Mouse (Mus musculus): ENCODE measurements around the gene Ahdc1. TPM values are rescaled to one million over a fixed set of nuclear protein-coding genes. Genes with fewer than 3 reads are reported as not detected.

The Ahdc1 gene
- total RNA-seq, 2 experiments from 2014 or later: 108 to 121 TPM

DNA sequence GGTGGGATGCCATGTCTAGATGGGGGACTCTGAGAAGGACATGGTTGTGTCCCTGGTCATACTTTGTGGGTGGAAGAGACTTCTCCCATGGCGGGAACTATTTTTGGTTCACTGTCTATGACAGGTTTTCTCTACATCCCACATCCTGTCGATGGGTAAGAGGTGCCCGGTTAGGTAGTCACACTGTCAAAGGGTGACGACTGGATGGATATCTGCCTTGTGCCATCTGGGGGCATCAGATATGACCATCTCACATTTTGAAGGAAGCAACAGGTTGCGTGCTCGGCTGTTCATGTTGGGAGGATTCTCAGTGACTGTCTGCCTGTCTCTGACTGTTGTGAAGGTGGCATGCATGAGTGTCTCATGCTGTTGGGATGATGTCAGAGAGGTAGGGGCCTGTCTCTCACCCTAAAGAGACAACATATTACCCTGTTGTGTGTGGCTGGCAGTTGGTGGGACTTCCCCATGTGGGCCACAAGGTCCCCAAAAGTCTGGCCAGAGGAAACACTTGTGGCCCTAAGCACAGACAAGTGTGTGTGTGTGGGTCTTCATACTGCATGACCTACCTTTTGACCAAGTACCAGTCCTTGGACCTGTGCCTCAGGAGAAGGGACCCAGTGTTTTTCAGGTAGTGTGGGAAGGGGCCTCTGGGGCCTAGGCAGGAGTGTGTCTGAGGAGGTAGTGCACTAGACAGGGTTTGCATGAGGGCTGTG, 39.9 kb downstream of the Ahdc1 start:
- DNase-seq (ENCODE audit: low spot score in 2 of 2): no peak

DNA sequence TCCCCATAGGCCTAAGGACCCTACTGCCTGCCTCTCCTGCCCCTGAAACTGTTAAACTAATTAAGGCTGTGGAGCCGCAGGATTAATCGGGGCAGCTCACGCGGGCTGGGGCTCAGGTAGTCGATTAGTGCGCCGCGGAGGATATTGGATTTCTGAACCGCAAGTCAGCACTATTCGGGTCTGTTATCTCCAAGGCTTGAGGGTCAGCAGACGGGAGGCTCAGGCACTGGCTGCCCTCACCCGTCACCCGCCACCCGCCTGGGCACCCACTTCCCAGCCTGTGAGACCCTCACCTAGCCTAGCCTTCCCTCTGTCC, 40.4 kb downstream of the Ahdc1 start:
- no peak for DNase-seq (ENCODE audit: low spot score in 2 of 2)

DNA sequence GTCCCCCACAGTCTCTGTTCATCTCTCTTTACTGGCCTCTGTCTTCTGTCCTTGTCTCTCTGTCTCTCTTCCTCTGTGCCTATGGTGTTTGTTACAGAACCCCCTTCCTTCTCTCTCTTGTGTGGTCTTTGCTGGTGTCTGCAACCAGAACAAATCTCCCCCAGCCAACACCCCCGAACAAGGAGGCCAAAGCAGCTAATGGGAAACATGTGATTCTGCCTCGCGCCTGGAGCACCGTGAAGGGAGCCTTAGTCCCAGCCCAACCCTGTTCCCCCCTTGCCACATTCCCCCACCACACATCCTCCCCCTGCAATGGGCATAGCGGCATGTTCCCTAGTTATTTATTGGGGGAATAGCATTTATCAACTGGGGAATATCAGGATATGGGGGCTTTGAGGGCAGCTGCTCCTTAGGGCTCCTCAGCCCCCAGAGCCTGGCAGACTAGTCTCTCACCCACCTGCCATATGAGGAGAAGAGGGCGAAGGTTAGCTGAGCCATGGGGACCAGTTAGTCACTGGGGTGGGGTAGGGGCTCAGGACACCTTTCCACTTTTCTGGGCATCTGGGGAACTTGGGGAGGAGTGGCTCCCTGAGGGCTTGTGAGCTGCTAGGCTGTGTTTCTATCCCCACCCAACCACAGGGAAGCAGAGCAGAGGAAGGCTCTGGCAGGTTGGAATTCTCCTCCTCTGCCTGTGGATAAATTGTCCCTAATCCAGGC, 41.1 kb downstream of the Ahdc1 start:
- DNase-seq (ENCODE audit: low spot score in 2 of 2): no peak

DNA sequence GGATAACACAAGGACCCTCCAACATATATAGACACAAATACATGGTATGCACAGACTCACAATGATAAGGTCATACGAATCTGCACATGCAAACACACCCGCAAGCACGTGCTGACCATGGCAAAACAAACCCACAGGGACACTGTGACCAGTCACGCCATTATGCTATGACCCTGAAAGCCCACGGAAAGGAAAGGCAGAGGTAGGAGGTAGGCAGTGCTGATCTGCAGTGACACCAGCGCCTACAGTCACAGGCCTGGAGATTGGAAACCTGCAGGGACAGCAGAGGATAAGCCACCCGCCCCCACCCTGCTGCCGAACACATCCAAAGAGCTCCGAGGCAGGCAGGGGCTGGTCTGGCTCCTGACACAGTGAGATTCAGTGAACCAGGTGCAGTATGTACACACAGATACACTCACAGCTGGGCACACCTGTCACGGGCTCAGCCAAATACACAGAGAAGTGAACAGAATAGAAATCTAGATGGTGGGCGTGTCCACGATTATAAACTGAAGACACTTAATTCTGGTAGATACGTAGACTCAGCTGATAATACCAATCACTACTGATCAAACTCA, 42.0 kb downstream of the Ahdc1 start:
- no peak for DNase-seq (ENCODE audit: low spot score in 2 of 2)

DNA sequence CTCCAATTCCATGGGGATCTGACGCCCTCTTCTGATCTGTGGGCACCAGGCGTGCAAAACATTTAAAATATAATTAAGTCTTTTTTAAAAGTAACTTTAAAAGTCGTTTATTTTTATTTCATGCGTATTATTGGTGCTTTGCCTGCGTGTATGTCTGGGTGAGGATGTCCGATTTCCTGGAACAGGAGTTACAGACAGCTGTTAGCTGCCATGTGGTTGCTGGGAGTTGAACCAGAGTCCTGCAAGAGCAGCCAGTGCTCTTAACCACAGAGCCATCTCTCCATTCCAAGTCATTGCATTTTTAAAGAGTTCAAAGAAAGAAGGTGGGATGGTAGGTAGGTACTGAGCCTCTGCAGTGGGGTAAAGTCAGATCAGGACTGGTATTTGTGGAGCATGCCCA, 43.5 kb downstream of the Ahdc1 start:
- DNase-seq (ENCODE audit: low spot score in 2 of 2): no peak

DNA sequence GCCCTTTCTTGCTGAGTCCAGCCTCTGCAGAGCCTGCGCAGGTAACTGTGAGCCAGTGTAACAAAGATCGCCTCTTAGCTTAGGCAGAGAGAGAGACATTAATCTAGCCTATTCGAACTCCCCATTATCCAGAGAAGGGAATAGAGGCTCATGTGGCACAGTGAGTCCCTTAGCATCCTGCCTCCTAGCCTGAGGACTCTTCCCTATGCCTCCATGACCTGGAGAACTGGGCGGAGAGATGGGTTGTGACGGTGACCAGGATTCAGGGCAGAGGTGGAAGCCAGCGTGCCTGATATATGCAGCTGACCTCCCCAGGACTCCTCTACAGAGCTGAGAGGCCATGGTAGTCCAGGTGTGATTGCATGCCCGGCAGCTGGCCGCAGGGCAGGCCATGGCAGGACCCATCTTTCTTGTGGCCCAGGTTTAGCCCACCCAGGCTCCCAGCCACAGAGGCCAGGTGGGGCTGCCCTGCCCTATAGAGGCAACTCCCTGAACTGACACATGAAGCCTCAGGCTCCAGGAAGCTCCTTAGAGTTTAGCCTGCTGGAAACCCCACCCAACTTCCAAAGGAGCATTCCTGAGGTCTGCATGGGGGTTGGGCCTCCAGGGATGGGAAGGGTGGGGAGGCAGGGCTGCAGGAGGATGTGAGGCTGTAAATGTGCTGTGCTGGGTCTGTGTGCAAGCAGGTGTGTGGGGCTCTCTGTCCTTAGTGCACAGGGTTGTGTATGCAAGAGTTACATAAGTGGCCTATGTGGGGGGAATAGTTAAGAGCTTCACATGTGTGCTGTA, 44.3 kb downstream of the Ahdc1 start:
- no peak for DNase-seq (ENCODE audit: low spot score in 2 of 2)

DNA sequence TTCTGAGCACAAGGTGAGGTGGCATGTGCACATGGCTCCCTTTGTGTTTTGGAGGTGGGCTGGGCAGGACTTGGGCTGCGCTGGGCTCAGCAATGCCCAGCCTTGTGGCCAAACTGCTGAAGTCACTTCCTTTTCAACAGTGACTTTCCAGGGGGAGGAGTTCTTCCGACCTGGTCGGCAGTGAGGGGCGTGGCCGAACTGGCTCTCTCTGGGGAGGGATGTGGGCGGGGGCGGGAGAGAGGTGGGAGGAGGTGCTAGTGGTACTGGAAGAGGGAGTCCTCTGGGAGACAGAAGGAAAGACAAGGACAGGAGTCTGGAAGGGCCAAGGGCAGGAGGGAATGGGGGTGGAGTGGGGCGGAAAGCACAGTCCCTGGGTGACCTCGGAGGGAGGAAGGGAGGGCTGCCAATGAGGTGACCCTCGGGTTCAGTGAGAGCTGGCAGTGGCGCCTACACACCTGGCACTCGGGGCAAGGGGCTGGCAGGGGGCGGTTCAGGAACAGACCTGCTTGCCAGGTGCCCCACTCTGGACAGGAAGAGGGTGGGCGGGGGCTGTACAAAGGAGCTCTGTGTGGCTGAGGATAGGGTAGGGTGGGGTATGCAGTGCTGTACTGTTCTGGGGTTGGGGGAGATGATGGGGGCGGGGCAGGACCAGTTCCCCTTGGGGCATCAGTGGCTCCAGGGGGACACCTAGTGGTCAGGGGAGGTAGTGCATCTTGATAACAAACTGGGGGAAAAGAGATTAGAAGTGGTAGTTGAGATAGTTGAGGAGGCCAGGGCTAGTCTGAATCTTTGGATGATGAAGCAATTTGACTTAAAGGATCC, 45.2 kb downstream of the Ahdc1 start:
- DNase-seq (ENCODE audit: low spot score in 2 of 2): peak in 1 of 2 experiments; percentile 80

DNA sequence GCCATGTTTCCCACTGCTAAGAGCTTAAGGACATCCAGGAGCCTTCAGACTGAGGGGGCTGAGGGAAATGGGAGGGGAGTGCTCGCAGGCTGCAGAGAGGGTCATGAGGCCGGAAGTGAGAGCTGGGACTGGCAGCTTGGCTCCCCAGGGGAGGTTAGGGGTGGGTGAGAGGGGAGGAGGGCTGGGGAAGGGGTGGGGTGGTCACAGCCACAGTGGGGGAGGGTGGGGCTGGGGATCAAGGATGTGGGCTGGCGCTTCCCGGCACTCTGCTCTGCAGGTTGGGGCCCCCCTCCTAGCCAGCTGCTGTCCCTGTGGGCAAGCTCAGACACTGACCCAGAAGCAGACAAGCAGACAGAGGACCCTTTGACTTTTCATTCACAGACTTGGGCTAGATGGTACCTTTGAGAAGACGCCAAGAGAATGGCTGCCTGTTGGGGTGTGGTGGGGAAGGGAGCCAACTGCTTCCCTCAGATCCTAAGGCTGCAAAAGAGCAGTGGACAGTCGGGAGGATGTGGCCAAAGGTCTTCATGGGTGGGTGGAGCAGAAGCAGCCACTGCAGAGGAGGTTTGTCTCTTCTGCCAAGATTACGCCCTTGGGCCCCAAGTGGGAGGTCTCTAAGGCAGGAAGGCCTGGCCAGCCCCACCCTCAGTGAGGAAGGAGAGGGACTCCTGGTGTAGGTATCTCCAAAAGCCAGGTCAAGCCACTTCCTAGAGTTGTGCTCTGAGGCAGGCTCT, 46.5 kb downstream of the Ahdc1 start:
- DNase-seq (ENCODE audit: low spot score in 2 of 2): no peak

DNA sequence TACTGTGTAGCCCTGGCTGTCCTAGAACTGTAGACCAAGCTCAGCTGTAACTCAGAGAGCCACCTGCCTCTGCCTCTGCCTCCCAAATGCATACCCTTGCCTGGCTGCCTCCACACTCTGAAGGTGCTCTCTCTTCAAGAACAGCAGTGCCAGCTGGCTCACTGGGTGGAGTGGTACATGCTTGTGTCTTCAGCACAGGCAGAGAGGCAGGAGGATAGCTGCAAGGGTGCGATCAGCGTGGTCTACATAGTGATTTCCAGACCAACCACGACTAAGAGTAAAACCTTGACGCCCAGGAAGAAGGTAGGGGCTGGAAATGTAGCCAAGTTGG, 47.0 kb downstream of the Ahdc1 start:
- DNase-seq (ENCODE audit: low spot score in 2 of 2): no peak

DNA sequence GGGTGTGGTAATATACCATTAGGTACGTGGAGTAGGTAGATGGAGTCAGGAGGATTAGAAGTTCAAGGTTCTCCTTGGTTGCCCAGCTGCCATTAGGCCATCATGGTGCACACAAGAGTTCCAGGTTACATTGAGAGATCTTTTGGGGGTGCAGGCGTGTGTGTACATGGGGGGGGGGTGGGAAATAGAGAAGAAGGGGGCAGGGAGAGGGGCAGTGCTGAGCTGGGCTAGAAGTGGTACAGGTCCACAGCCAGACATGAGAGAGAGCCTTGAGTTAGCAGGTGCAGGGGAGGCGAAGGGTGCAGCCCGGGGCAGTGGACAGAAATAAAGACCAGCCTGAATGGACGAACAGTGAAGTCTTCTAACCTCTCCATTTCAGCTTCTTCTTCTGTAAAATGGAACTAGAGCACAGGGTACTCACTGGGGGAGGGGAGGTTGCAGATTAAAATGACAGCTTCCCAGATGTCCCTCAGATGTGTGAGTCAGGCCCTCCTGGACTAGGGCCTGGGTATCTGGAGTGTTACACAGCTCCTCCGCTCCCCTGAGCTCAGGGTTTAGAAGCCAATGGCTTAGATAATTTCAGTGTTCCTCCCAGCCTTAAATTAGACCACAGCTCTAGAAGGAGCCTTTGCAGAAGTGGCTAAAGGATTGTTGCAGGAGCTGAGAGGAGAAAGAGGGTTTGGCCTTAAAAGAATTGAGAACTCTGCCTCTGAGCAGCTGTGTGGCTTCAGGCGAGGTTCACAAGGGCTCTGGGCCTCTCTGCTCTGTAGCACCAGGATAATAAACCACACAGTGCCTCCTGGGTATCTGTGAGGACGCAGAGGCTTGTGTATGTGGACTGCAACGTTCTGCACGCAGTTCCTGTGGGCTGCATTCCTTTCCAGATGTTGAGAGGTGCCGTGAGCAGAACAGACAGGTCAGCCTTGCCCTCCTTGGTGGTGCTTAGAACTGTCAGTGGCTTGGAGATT, 47.7 kb downstream of the Ahdc1 start:
- DNase-seq (ENCODE audit: low spot score in 2 of 2): no peak

DNA sequence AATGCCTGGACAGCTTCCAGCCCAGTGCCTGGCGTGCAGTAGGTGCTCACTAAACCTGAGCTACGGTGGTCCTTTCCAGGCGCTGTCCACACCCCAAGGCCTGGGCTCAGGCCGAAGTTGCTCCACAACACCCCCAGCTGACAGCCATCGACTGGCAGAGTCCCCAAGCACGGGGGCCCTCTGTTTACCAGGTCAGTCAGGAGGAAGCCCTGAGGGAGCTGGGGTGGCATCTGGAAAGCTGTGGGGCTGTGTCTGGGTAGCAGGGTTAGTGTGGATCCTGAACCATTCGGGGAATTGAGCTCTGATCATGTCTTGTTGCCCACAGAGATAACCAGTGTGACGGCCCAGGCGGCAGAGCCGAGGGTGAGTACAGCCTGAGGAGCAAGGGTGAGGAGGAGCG, 49.6 kb downstream of the Ahdc1 start:
- DNase-seq (ENCODE audit: low spot score in 2 of 2): no peak

DNA sequence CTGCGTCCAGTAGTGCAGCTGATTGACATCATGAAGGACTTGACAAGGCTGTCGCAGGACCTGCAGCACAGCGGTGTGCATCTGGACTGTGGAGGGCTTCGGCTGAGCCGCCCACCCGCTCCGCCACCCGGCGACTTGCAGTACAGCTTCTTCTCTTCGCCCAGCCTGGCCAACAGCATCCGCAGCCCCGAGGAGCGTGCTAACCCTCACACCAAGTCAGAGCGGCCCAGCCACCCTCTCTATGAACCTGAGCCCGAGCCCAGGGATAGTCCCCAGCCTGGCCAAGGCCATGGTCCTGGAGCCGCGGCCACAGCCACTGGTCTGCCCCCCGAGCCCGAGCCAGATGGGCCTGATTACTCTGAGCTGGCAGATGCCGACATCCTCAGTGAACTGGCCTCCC, 50.7 kb downstream of the Ahdc1 start:
- DNase-seq (ENCODE audit: low spot score in 2 of 2): no peak

DNA sequence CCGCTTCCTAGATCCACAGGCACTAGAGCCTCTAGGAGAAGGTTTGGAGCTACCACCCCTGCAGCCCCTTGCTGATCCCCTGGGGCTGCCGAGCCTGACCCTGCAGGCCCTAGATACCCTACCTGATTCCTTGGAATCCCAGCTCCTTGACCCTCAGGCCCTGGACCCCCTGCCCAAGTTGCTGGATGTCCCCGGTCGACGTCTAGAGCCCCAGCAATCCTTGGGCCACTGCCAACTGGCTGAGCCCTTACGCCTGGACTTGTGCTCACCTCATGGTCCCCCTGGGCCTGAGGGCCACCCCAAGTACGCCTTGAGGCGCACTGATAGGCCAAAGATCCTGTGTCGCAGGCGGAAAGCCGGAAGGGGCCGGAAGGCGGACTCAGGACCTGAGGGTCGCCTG, 51.2 kb downstream of the Ahdc1 start:
- DNase-seq (ENCODE audit: low spot score in 2 of 2): no peak

DNA sequence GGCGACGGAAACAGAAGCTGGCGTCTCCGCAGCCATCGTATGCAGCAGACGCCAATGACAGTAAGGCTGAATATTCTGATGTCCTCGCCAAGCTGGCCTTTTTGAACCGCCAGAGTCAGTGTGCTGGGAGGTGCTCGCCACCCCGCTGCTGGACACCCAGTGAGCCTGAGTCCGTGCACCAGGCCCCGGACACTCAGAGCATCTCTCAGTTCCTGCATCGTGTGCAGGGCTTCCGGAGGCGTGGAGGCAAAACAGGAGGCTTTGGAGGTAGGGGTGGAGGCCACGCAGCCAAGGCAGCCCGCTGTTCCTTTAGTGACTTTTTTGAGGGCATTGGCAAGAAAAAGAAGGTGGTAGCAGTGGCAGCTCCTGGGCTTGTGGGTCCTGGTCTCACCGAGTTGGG, 52.1 kb downstream of the Ahdc1 start:
- no peak for DNase-seq (ENCODE audit: low spot score in 2 of 2)

DNA sequence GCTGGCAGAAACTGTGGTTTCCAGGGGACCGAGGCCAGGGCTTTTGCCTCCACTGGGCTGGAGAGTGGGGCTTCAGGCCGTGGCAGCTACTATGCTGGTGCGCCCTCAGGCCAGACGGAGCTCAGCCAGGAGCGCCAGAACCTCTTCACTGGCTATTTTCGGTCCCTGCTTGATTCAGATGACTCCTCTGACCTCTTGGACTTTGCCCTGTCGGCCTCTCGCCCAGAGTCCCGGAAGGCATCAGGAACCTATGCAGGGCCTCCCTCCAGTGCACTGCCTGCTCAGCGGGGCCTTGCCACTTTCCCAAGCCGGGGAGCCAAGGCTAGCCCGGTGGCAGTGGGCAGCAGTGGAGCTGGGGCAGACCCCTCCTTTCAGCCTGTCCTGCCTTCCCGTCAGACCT, 52.7 kb downstream of the Ahdc1 start:
- no peak for DNase-seq (ENCODE audit: low spot score in 2 of 2)

DNA sequence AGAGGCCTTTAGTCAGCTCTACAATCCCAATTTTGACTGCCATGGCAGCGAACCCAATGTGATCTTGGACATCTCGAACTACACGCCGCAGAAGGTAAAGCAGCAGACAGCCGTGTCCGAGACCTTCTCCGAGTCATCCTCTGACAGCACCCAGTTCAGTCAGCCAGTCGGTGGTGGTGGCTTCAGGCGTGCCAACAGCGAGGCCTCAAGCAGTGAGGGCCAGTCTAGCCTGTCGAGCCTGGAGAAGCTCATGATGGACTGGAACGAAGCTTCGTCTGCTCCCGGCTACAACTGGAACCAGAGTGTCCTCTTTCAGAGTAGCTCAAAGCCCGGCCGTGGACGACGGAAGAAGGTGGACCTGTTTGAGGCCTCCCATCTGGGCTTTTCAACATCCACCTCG, 53.7 kb downstream of the Ahdc1 start:
- DNase-seq (ENCODE audit: low spot score in 2 of 2): no peak

DNA sequence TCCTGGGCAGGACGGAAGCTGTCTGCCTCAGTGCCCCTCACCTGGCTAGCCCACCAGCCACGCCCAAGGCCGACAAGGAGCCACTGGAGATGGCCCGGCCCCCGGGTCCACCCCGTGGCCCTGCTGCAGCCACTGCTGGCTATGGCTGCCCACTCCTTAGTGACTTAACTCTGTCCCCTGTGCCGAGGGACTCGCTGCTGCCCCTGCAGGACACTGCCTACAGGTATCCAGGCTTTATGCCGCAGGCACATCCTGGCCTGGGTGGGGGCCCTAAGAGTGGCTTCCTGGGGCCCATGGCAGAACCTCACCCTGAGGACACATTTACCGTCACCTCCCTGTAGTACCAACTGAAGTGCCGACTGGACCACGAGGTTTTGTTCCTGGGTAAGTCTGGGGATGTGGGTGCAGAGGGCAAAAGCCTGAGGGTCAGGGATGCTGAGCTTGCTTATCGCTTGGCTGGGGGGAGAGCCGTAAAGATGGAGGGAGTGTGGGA, 54.9 kb downstream of the Ahdc1 start:
- no peak for DNase-seq (ENCODE audit: low spot score in 2 of 2)

DNA sequence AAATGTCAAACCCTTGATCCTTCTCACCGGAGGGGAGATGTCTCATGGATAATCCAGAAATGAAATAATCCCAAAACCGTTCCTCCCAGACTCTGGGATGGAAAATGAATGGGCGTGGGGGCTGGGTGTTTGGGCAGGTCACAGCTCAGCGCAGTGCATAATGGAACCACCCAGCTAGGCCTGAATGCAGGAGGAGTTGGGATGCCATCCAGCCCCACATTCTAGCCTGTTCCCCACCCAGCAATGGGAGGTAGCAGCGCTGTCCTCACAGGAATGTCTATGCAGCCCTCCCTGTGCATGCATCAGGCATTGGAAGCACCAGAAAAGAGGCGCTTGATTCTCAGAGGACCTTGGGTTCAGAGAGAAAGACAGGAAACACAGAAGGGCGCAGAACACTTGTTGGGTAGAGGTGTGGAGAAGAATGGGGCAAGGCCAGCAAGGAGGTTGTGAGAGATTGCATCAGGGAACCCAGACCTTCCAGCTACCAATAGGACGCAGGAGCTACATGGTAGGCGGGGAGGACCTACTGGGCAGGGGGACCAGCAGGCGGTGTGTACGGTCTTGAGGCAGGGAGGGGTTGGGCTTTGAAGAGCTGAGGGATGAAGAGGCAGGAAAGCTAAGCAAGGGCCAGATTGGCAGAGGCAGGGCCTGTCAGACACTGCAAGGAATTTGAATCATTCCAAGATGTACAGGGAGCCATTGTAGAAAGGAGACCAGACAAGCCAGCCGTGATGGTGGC, 57.5 kb downstream of the Ahdc1 start:
- no peak for DNase-seq (ENCODE audit: low spot score in 2 of 2)

DNA sequence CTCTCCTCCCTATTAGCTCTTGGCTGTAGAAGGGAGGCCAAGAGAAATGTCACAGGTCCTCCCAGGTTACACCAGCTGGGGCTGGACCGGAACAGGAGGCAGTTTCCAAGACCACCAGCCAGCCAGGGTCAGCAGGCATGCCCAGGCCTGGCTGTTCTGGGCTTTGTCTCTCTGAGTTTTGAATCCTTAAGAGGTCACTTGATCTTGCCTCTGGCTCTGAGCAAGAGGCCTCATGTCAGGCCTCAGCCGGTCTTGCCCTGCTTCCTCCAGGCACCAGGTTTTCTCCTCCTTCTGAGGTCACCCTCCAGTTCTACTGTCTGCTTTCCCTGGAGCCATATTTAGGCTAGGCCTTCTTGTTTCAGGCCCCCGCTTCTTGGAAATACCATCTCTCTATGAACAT, 59.3 kb downstream of the Ahdc1 start:
- no peak for DNase-seq (ENCODE audit: low spot score in 2 of 2)
